Mouse (Mus musculus): Measurements from ENCODE around the gene Klhdc3. TPM values are rescaled to one million over a fixed set of nuclear protein-coding genes. Genes with fewer than 3 reads are reported as not detected.
A peak's percentile ranks its signal among the peaks of the same experiment; 100 is the strongest.

Klhdc3 gene
- total RNA-seq, 2 experiments from 2014 or later, result 150 to 154 TPM

GRCm38 (mm10) chr17:46674530-46675283 lies 6.0 kb downstream of the Klhdc3 start:
- intact Hi-C loops (cut with DNase I; ENCODE audit: low total_unique reads), result no loop called here
- DNase-seq, result no peak

GRCm38 (mm10) chr17:46673850-46674529 lies 6.7 kb downstream of the Klhdc3 start, which contains the start of gene Rrp36:
TSS of gene Rrp36 (minus strand) at chr17:46674352.
- DNase-seq, result peak; percentile 93
- intact Hi-C loops (cut with DNase I; ENCODE audit: low total_unique reads), result no loop called here

GRCm38 (mm10) chr17:46669911-46670310 lies 10.8 kb downstream of the Klhdc3 start:
- no peak for DNase-seq
- intact Hi-C loops (cut with DNase I; ENCODE audit: low total_unique reads), result no loop called here

- intact Hi-C loops (cut with DNase I; ENCODE audit: low total_unique reads), result no loop called here
- DNase-seq, result no peak
Observed at GRCm38 (mm10) chr17:46667712-46668111, 13.0 kb downstream of the Klhdc3 start.

- intact Hi-C loops (cut with DNase I; ENCODE audit: low total_unique reads), result no loop called here
- DNase-seq, result peak; percentile 53
Observed at GRCm38 (mm10) chr17:46662730-46663129, 18.0 kb downstream of the Klhdc3 start.

GRCm38 (mm10) chr17:46661981-46662380 lies 18.7 kb downstream of the Klhdc3 start:
- no peak for DNase-seq
- intact Hi-C loops (cut with DNase I; ENCODE audit: low total_unique reads), result no loop called here

- intact Hi-C loops (cut with DNase I; ENCODE audit: low total_unique reads), result no loop called here
Observed at GRCm38 (mm10) chr17:46661351-46661750, 19.4 kb downstream of the Klhdc3 start.

GRCm38 (mm10) chr17:46656054-46656453 lies 24.7 kb downstream of the Klhdc3 start:
- DNase-seq, result no peak
- intact Hi-C loops (cut with DNase I; ENCODE audit: low total_unique reads), result no loop called here

More at GRCm38 (mm10) chr17:46661351-46661750, 19.4 kb downstream of the Klhdc3 start:
- DNase-seq, result no peak

- DNase-seq, result no peak
- intact Hi-C loops (cut with DNase I; ENCODE audit: low total_unique reads), result no loop called here
Observed at GRCm38 (mm10) chr17:46651755-46652547, 28.8 kb downstream of the Klhdc3 start.

- DNase-seq, result no peak
- intact Hi-C loops (cut with DNase I; ENCODE audit: low total_unique reads), result no loop called here
Observed at GRCm38 (mm10) chr17:46651292-46651691, 29.4 kb downstream of the Klhdc3 start.

GRCm38 (mm10) chr17:46650232-46651031 lies 30.3 kb downstream of the Klhdc3 start, which contains the start of gene Cul7:
TSS of gene Cul7 (plus strand) at chr17:46650337.
- intact Hi-C loops (cut with DNase I; ENCODE audit: low total_unique reads), result no loop called here
- peak; percentile 96 for DNase-seq

GRCm38 (mm10) chr17:46649811-46650210 lies 30.9 kb downstream of the Klhdc3 start:
- DNase-seq, result no peak
- intact Hi-C loops (cut with DNase I; ENCODE audit: low total_unique reads), result no loop called here

GRCm38 (mm10) chr17:46648436-46648835 lies 32.3 kb downstream of the Klhdc3 start:
- intact Hi-C loops (cut with DNase I; ENCODE audit: low total_unique reads), result no loop called here
- DNase-seq, result no peak

- no peak for DNase-seq
- intact Hi-C loops (cut with DNase I; ENCODE audit: low total_unique reads), result no loop called here
Observed at GRCm38 (mm10) chr17:46647279-46647678, 33.4 kb downstream of the Klhdc3 start.

- no peak for DNase-seq
- intact Hi-C loops (cut with DNase I; ENCODE audit: low total_unique reads), result no loop called here
Observed at GRCm38 (mm10) chr17:46646322-46646662, 34.4 kb downstream of the Klhdc3 start.

- intact Hi-C loops (cut with DNase I; ENCODE audit: low total_unique reads), result no loop called here
- DNase-seq, result peak; percentile 97
Observed at GRCm38 (mm10) chr17:46645561-46646321, 35.0 kb downstream of the Klhdc3 start, which contains the start of the genes Klc4 and Mrpl2. TSS of gene Klc4 (minus strand) at chr17:46646022. TSS of gene Mrpl2 (plus strand) at chr17:46646229.

- DNase-seq, result peak; percentile 48
- intact Hi-C loops (cut with DNase I; ENCODE audit: low total_unique reads), result no loop called here
Observed at GRCm38 (mm10) chr17:46644916-46645475, 35.7 kb downstream of the Klhdc3 start.

- DNase-seq, result no peak
- intact Hi-C loops (cut with DNase I; ENCODE audit: low total_unique reads), result no loop called here
Observed at GRCm38 (mm10) chr17:46644152-46644805, 36.4 kb downstream of the Klhdc3 start.

Data from gastrocnemius, postnatal 14 days (tissue).